Mouse (Mus musculus) heart, postnatal 25 days (tissue): ENCODE data around the gene Usp50. TPM values are rescaled to one million over a fixed set of nuclear protein-coding genes. Genes with fewer than 3 reads are reported as not detected.

Source experiments
- DNase-seq: peaks from one replicate; pipeline ENCODE4 v3.0.0; 2022; ENCODE audit warnings: low spot score
- intact Hi-C: fragments of 180-260 bp; cut with DNase I; formaldehyde crosslinking; loops from one replicate; pipeline ENCODE4 v1.15.1; 2025
- total RNA-seq, 2 experiments: library from RNA; stranded (reverse); gene quantifications; 2 replicates each; pipeline ENCODE4 v1.2.3; 2021

The Usp50 gene
- not detected for total RNA-seq

GRCm38 (mm10) chr2:126783370-126783769 lies at the start of gene Usp50:
Gene Usp50, minus strand, starts transcription at chr2:126783470.
- no peak for DNase-seq
- intact Hi-C loops, result loop anchor here (5.0 kb wide), 1 partner anchor 186 kb away; no protein-coding TSS in a partner anchor

GRCm38 (mm10) chr2:126817414-126817813 lies 34.1 kb upstream of the Usp50 start:
- intact Hi-C loops, result loop anchor here (10.0 kb wide), 1 partner anchor 407 kb away; no protein-coding TSS in a partner anchor
- DNase-seq, result no peak

- intact Hi-C loops, result loop anchor here (10.0 kb wide), 1 partner anchor 408 kb away; no protein-coding TSS in a partner anchor
- DNase-seq, result no peak
These were observed 33.5 kb upstream of the Usp50 start for GRCm38 (mm10) chr2:126816644-126817347.

- no peak for DNase-seq
- intact Hi-C loops, result loop anchor here (10.0 kb wide), 1 partner anchor 409 kb away; no protein-coding TSS in a partner anchor
These were observed 32.6 kb upstream of the Usp50 start for GRCm38 (mm10) chr2:126815822-126816221.

GRCm38 (mm10) chr2:126801980-126802379 lies 18.7 kb upstream of the Usp50 start:
- no peak for DNase-seq
- intact Hi-C loops, result no loop called here

GRCm38 (mm10) chr2:126798455-126798854 lies 15.2 kb upstream of the Usp50 start:
- intact Hi-C loops, result loop anchor here (5.0 kb wide), 1 partner anchor 34 kb away; no protein-coding TSS in a partner anchor
- DNase-seq, result no peak

- intact Hi-C loops, result loop anchor here (5.0 kb wide), 1 partner anchor 37 kb away; no protein-coding TSS in a partner anchor
- DNase-seq, result no peak
These were observed 12.4 kb upstream of the Usp50 start for GRCm38 (mm10) chr2:126795708-126796107.

- no peak for DNase-seq
- intact Hi-C loops, result no loop called here
These were observed 9.3 kb upstream of the Usp50 start for GRCm38 (mm10) chr2:126792611-126793010.

GRCm38 (mm10) chr2:126787721-126788342 lies 4.6 kb upstream of the Usp50 start:
- no peak for DNase-seq
- intact Hi-C loops, result no loop called here

- intact Hi-C loops, result loop anchor here (5.0 kb wide), 1 partner anchor 185 kb away; no protein-coding TSS in a partner anchor
- peak; percentile 13 for DNase-seq
These were observed 837 bp downstream of the Usp50 start for GRCm38 (mm10) chr2:126782433-126782832.

- no peak for DNase-seq
- intact Hi-C loops, result loop anchor here (5.0 kb wide), 1 partner anchor 184 kb away; no protein-coding TSS in a partner anchor
These were observed 1.8 kb downstream of the Usp50 start for GRCm38 (mm10) chr2:126781478-126781877.

GRCm38 (mm10) chr2:126780286-126780685 lies 3.0 kb downstream of the Usp50 start:
- intact Hi-C loops, result loop anchor here (5.0 kb wide), 1 partner anchor 183 kb away; no protein-coding TSS in a partner anchor
- DNase-seq, result no peak

GRCm38 (mm10) chr2:126778806-126779205 lies 4.5 kb downstream of the Usp50 start:
- intact Hi-C loops, result no loop called here
- no peak for DNase-seq

GRCm38 (mm10) chr2:126776416-126776815 lies 6.9 kb downstream of the Usp50 start:
- no peak for DNase-seq
- intact Hi-C loops, result no loop called here

GRCm38 (mm10) chr2:126775951-126776350 lies 7.3 kb downstream of the Usp50 start:
- intact Hi-C loops, result no loop called here

GRCm38 (mm10) chr2:126772217-126772616 lies 11.1 kb downstream of the Usp50 start:
- intact Hi-C loops, result no loop called here
- DNase-seq, result no peak

More at GRCm38 (mm10) chr2:126775951-126776350, 7.3 kb downstream of the Usp50 start:
- no peak for DNase-seq

GRCm38 (mm10) chr2:126769431-126770181 lies 13.7 kb downstream of the Usp50 start:
- intact Hi-C loops, result no loop called here

GRCm38 (mm10) chr2:126768194-126768593 lies 15.1 kb downstream of the Usp50 start:
- no peak for DNase-seq
- intact Hi-C loops, result no loop called here

More at GRCm38 (mm10) chr2:126769431-126770181, 13.7 kb downstream of the Usp50 start:
- DNase-seq, result no peak

- intact Hi-C loops, result no loop called here
- DNase-seq, result no peak
These were observed 15.7 kb downstream of the Usp50 start for GRCm38 (mm10) chr2:126767599-126767998.
